Mouse (Mus musculus) limb, embryonic 14.5 days (tissue): ENCODE data around the gene Gm21721. TPM values are rescaled to one million over a fixed set of nuclear protein-coding genes. Genes with fewer than 3 reads are reported as not detected.
"Not testable (repeated sequence)": the region's sequence is repeated elsewhere in the genome, so short reads cannot be mapped to it uniquely, and the experiment has no call there.

Experiments
- ATAC-seq: fragments of 200-750 bp; cut with Nextera tagmentation; 2 replicates; pipeline ENCODE4 v1.8.0; 2017; ENCODE audit warnings: low read depth, moderate number of reproducible peaks, moderate TSS enrichment; ENCODE audit not compliant: low FRiP score
- DNase-seq: peaks from one replicate; pipeline ENCODE4 v3.0.0-alpha.2; 2015; ENCODE audit warnings: low spot score
- H3K27ac ChIP-seq: fragments of 300-500 bp; sonication (generic); replicated peaks from 2 replicates; pipeline ENCODE4 v1.5.1; 2014; ENCODE audit warnings: low read depth, mild to moderate bottlenecking, low read length, moderate library complexity, mixed read lengths
- H3K27me3 ChIP-seq: fragments of 300-500 bp; sonication (generic); 2 replicates; pipeline ENCODE4 v1.6.1; 2014; ENCODE audit warnings: low read length, mixed read lengths; ENCODE audit not compliant: control insufficient read depth, insufficient read depth
- H3K36me3 ChIP-seq: fragments of 300-500 bp; sonication (generic); 2 replicates; pipeline ENCODE4 v1.6.1; 2014; ENCODE audit warnings: mild to moderate bottlenecking, low read length, moderate library complexity, mixed read lengths; ENCODE audit not compliant: control insufficient read depth, insufficient read depth
- H3K4me1 ChIP-seq: fragments of 300-500 bp; sonication (generic); 2 replicates; pipeline ENCODE4 v1.6.1; 2014; ENCODE audit warnings: antibody characterized with exemption, low read length, mixed read lengths; ENCODE audit not compliant: control insufficient read depth, insufficient read depth
- H3K4me2 ChIP-seq: fragments of 300-500 bp; sonication (generic); replicated peaks from 2 replicates; pipeline ENCODE4 v1.6.1; 2014; ENCODE audit warnings: low read depth, mild to moderate bottlenecking, low read length, moderate library complexity; ENCODE audit not compliant: severe bottlenecking
- H3K4me3 ChIP-seq: fragments of 300-500 bp; sonication (generic); replicated peaks from 2 replicates; pipeline ENCODE4 v1.5.1; 2014; ENCODE audit warnings: low read length
- H3K9ac ChIP-seq: fragments of 300-500 bp; sonication (generic); 2 replicates; pipeline ENCODE4 v1.6.1; 2014; ENCODE audit warnings: mild to moderate bottlenecking, low read depth, low read length, moderate library complexity; ENCODE audit not compliant: severe bottlenecking
- H3K9me3 ChIP-seq: fragments of 300-500 bp; sonication (generic); 2 replicates; pipeline ENCODE4 v1.6.1; 2016; ENCODE audit warnings: low read length; ENCODE audit not compliant: control insufficient read depth
- WGBS: fragments of 180-500 bp; shearing (Covaris S2); extraction: QIAGEN DNeasy Blood & Tissue Kit; methylation state at CpG from one replicate; pipeline ENCODE4 v1.1.7; 2014; 5-methylcytosine and 5-hydroxymethylcytosine counted together
- polyA plus RNA-seq, 2 experiments: library from polyadenylated mRNA; depleted of rRNA in 1 of 2; stranded (reverse) in 1 of 2; unstranded in 1 of 2; fragments of >200 nt; fragmentation: Nextera tagmentation in 1 of 2; extraction: Ambion mirVana in 1 of 2; gene quantifications; 2 replicates each; pipeline versions ENCODE4 v1.2.1 to v1.2.3; 2012 to 2014

Gene Gm21721
- polyA plus RNA-seq (2012; rRNA removed): not detected in 2 replicates
- polyA plus RNA-seq (2014; fragmentation: Nextera tagmentation; extraction: Ambion mirVana): not detected in 2 replicates

GRCm38 (mm10) chrY:9202090-9202489 lies at the start of gene Gm21721:
Gm21721 (minus strand) TSS chrY:9202190.
- H3K27ac ChIP-seq, DNase-seq, H3K4me2 ChIP-seq, H3K9me3 ChIP-seq, H3K36me3 ChIP-seq, H3K27me3 ChIP-seq, H3K4me3 ChIP-seq, H3K9ac ChIP-seq, H3K4me1 ChIP-seq, ATAC-seq: not testable (repeated sequence)
- WGBS: no CpG with 5 or more reads among the region's 2 CpGs

Other genes starting within 250 kb of the Gm21721 start
- gene Gm21292, start 68.3 kb downstream of the Gm21721 start, polyA plus RNA-seq (2012; rRNA removed): not detected in 2 replicates
- gene Gm21292, start 68.3 kb downstream of the Gm21721 start, polyA plus RNA-seq (2014; fragmentation: Nextera tagmentation; extraction: Ambion mirVana): not detected in 2 replicates
- not detected in 2 replicates for gene Gm21812, start 145.0 kb upstream of the Gm21721 start, polyA plus RNA-seq (2012; rRNA removed)
- not detected in 2 replicates for gene Gm21812, start 145.0 kb upstream of the Gm21721 start, polyA plus RNA-seq (2014; fragmentation: Nextera tagmentation; extraction: Ambion mirVana)
- gene Gm21874, start 214.0 kb upstream of the Gm21721 start, polyA plus RNA-seq (2012; rRNA removed): not detected in 2 replicates
- gene Gm21874, start 214.0 kb upstream of the Gm21721 start, polyA plus RNA-seq (2014; fragmentation: Nextera tagmentation; extraction: Ambion mirVana): not detected in 2 replicates